Mouse (Mus musculus): ENCODE results near the gene Pycr2.
"Not testable (repeated sequence)": the region's sequence is repeated elsewhere in the genome, so short reads cannot be mapped to it uniquely, and the experiment has no call there.

Pycr2 gene

DNA sequence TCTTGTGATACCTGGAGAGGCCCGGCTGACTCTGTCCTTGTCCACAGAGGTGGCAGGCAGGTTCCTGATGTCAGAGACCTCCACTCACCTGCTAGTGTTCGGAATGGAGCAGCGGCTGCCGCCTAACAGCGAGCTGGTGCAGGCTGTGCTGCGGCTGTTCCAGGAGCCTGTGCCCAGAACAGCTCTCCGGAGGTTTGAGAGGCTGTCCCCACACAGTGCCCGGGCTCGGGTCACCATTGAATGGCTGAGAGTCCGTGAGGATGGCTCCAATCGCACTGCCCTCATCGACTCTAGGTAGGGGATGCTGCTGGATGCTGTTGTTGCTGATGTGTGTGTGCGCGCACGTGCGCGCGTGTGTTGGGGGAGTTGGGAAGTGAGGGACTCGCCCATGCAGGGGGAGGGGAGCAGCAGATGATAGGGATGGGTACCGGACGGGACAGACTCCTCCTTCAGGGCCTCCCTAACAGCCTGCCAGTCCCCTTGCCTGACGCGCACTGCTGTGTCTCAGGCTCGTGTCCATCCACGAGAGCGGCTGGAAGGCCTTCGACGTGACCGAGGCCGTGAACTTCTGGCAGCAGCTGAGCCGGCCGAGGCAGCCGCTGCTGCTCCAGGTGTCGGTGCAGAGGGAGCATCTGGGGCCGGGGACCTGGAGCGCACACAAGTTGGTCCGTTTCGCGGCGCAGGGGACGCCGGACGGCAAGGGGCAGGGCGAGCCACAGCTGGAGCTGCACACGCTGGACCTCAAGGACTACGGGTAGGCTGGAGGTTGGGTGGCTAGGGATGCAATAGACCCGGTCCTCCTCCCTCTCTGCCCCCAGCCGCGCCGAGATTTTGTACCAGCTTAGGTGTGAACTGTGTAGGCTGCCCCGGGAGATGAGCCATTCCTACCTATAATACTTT, 9.8 kb upstream of the Pycr2 start:
- in situ Hi-C loops (cut with MboI; ENCODE audit: low pct_unique_long_range_greater_than_20kb in 1 of 2, low sequenced_read_pairs in 2 of 2, unreplicated experiment in 1 of 2), result not testable (repeated sequence)

DNA sequence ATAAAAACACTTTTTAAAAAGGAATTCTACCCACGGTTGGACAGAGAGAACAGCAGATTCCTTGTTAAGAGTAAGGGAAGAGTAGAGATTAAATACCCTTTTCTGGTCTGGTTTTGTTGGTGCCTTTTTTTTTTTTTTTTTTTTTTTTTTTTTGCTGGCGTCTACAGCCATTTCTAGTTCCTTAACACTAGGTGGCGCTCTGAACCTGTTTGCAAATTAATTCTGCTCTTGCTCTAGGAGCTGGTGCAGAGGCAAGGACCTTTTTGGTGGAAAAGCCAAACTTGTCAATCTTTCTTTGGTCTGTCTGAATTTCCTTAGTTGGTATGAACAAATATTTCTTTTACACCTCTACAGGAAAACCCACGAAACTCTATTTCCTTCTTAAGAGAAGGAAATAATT, 3.0 kb upstream of the Pycr2 start:
- in situ Hi-C loops (cut with MboI; ENCODE audit: low pct_unique_long_range_greater_than_20kb in 1 of 2, low sequenced_read_pairs in 2 of 2, unreplicated experiment in 1 of 2), result loop anchor here in 1 of 2 experiments (5.0 kb wide), 1 partner anchor 76 kb away; no protein-coding TSS in a partner anchor

DNA sequence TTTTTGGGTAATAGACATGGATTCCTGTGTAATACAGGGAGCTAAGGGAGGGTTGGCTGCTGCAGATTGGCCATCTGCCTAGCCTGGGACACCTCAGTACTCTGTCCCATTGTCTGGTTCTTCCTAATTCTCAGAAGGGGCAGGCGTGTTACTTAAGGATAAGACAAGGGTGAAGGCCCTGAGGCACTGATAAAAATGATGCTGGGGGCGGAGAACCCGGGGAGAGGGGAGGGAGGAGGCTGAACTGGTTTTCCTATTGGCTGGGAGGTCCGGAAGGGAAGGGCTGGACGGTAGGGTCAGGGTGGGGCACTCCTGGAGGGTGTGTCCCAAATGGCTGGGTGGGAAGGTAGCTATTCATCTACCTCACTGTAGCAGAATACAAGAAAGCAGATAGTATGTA, 1.2 kb upstream of the Pycr2 start:
- in situ Hi-C loops (cut with MboI; ENCODE audit: low pct_unique_long_range_greater_than_20kb in 1 of 2, low sequenced_read_pairs in 2 of 2, unreplicated experiment in 1 of 2), result loop anchor here in 1 of 2 experiments (5.0 kb wide), 1 partner anchor 74 kb away; no protein-coding TSS in a partner anchor

DNA sequence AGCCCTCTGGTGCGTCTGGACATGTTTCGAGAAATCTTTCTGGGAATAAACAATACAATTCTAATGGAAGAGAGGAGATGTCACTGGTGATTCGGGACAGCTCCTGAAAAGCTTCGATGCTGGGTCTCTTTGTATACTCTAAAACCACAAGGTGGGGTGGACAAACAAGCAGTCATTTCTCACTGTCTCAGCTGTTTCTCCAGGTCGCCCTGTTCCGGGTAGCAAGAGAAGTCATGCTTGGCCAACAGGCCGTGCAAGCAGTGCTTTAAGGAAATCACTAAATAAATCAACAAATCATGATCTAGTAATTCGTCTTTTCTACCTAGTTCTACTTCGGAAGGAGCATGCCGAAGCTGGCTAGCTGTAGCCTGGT, 441 bp upstream of the Pycr2 start:
- in situ Hi-C loops (cut with MboI; ENCODE audit: low pct_unique_long_range_greater_than_20kb in 1 of 2, low sequenced_read_pairs in 2 of 2, unreplicated experiment in 1 of 2), result loop anchor here in 1 of 2 experiments (5.0 kb wide), 1 partner anchor 74 kb away; no protein-coding TSS in a partner anchor

DNA sequence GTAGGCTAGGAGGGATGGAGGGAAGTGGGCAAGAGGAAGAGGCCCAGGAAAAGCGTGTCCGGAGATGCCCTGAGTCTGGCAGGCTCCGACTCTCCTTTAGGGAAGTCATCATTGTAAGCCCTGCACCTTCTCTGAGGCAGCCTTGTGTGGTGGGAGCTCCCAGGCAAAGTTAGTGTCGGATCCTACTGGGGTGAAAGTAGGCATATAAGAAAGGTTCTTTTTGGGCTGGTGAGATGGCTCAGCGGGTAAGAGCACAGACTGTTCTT, 655 bp downstream of the Pycr2 start:
- in situ Hi-C loops (cut with MboI; ENCODE audit: low pct_unique_long_range_greater_than_20kb in 1 of 2, low sequenced_read_pairs in 2 of 2, unreplicated experiment in 1 of 2), result loop anchor here in 1 of 2 experiments (5.0 kb wide), 1 partner anchor 73 kb away; no protein-coding TSS in a partner anchor

DNA sequence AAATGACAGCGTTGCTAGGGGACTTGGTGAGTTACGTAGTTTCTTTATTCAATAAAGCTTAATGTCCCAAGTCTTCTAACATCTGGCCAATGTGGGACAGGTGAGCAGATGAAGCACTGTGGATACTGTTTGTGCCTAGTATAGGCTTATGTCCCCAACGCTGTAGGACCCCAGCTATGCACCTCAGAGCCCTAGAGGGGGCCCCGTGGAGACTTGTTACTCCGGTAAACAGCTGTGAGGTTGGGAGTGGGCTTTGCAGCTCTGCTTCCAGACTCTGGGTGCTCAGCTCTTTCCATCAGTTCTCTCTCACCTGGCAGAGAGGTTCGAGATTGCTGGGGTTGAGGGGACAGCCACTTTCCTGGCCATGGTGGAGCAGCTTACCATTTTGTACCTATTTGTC, 1.2 kb downstream of the Pycr2 start:
- in situ Hi-C loops (cut with MboI; ENCODE audit: low pct_unique_long_range_greater_than_20kb in 1 of 2, low sequenced_read_pairs in 2 of 2, unreplicated experiment in 1 of 2), result no loop called here

DNA sequence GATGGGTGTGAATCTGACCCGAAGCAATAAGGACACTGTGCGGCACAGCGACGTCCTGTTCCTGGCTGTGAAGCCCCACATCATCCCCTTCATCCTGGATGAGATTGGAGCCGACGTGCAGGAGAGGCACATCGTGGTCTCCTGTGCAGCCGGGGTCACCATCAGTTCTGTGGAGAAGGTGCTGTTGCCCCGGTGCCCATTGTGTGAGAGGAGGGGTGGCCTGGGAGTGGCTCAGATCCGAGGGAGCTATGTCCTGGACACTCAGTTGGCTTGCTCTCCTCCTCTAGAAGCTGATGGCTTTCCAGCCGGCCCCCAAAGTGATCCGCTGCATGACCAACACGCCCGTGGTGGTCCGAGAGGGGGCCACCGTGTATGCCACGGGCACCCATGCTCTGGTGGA, 1.8 kb downstream of the Pycr2 start:
- in situ Hi-C loops (cut with MboI; ENCODE audit: low pct_unique_long_range_greater_than_20kb in 1 of 2, low sequenced_read_pairs in 2 of 2, unreplicated experiment in 1 of 2), result no loop called here

DNA sequence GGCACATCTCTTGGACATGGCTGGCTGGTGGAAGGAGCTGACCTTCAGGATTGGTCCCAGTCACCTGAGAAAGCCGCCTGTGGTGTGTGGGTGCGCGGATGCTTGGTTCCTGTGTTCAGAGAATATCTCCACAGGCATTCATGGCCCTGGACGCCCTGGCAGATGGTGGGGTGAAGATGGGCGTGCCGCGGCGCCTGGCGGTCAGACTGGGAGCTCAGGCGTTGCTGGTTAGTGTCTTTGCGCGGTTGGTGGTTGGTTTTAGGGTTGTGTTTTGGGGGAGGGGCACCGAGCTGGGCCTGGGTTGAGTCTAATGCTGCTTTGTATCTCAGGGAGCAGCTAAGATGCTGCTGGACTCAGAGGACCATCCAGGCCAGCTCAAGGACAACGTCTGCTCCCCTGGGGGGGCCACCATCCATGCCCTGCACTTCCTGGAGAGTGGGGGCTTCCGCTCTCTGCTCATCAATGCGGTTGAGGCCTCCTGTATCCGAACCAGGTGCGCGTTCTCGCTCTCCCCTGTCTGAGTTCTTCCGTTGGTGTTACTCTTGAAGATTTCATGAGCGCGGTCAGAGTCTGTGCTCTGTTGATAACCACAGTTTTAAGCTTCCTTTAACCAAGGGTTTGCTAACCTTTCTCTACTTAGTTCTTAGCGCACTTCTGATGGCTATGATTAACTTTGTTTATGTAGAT, 2.5 kb downstream of the Pycr2 start:
- in situ Hi-C loops (cut with MboI; ENCODE audit: low pct_unique_long_range_greater_than_20kb in 1 of 2, low sequenced_read_pairs in 2 of 2, unreplicated experiment in 1 of 2), result no loop called here

DNA sequence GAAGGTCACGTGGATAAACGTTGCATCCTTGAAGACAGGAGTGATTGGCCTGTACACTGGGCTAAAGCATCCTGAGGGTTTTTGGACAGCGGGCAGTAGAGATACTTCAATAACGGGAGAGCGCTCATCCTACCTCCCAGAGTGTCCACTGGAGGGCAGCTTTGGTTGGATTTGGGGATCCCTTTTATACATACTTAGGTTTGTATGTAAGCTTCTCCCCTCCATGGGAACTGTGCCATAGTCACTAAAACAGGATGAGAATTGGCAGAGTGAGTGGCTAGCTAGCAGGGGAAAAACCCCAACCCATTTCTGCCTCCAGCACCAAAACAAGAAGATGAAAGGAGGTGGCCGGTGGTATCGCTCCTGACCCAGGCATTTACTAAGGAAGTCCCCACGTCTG, 7.0 kb downstream of the Pycr2 start:
- in situ Hi-C loops (cut with MboI; ENCODE audit: low pct_unique_long_range_greater_than_20kb in 1 of 2, low sequenced_read_pairs in 2 of 2, unreplicated experiment in 1 of 2), result no loop called here

DNA sequence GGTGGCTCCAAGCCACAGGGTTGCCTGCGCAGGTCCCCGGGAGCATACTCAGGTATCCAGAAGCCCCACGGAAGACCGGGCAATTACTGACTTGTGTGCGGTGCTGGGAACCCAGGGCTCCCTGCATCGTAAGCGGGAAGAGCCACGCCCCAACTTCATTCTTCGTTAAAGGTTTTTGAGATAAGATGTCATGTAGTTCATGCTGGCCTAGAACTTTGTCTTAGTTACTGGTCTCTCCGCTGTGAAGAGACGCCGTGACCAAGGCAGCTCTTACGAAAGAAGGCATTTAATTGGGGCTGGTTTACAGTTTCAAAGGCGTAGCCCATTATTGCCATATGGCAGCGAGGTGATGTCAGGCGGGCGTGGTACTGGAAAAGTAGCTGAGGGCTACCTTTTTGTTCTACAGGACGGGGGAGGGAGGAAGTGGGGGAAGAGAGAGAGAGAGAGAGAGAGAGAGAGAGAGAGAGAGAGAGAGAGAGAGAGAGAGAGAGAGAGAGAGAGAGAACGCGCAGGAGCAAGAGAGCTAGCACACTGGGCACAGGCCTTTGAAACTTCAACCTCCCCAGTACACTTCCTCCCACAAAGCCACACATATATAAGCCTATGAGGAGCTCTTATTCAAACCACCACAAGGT, 7.7 kb downstream of the Pycr2 start:
- in situ Hi-C loops (cut with MboI; ENCODE audit: low pct_unique_long_range_greater_than_20kb in 1 of 2, low sequenced_read_pairs in 2 of 2, unreplicated experiment in 1 of 2), result no loop called here

DNA sequence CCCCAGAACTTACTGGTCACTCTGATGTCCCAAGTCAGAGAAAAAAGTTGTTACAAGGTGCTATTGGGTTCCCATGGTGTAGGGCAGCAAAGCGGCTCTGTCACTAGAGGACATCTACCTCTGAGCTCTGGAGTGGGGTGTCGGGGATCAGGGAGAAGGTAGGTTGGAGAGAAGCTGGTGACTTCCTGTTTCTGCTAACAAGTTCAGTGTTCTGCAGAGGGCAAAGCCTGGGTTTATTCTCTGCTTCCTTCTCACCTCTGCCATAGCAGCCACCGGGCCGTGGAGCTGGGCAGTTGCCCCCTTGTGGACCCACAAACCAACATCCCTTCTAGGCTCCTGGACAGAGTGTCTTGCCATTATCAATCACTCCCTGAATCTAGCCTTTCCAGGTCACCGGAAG, 8.7 kb downstream of the Pycr2 start:
- in situ Hi-C loops (cut with MboI; ENCODE audit: low pct_unique_long_range_greater_than_20kb in 1 of 2, low sequenced_read_pairs in 2 of 2, unreplicated experiment in 1 of 2), result no loop called here

DNA sequence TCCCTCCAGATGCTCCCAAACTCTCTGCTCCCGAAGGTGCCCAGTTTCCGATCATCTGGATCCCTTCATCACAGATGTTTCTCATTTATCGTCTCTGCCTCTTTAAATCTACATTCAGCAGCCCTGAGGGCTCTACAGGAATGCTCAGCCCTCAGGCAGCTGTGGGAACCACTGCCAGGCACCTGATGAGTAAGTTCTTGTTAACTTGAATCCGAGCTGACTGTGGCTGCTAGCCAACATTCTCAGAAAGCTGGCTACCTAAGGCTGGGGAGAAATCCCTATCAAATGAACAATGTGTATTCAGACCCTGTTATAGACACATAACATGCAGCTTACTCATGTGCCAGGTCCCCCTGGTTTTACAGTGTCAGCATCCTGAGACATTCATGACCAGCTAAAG, 9.7 kb downstream of the Pycr2 start:
- in situ Hi-C loops (cut with MboI; ENCODE audit: low pct_unique_long_range_greater_than_20kb in 1 of 2, low sequenced_read_pairs in 2 of 2, unreplicated experiment in 1 of 2), result no loop called here

DNA sequence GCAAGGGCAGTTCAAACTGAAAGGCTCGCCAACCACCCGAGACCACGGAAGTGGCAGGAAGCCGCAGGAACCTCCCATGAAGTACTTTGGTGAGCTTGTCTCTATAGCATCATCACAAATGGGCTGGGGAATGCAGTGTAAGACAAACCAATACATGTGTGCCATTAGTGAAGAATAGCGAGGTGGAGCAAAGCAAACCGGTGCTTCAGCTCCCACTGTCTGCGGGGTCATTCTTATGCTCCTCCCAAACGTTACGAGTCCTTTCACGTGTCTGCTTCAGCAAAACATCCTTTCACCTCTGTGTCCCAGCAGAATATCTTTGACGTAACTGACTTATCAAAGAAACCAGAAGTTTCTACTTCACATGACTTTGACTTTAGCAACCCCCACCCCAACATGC, 12.3 kb downstream of the Pycr2 start:
- in situ Hi-C loops (cut with MboI; ENCODE audit: low pct_unique_long_range_greater_than_20kb in 1 of 2, low sequenced_read_pairs in 2 of 2, unreplicated experiment in 1 of 2), result no loop called here

DNA sequence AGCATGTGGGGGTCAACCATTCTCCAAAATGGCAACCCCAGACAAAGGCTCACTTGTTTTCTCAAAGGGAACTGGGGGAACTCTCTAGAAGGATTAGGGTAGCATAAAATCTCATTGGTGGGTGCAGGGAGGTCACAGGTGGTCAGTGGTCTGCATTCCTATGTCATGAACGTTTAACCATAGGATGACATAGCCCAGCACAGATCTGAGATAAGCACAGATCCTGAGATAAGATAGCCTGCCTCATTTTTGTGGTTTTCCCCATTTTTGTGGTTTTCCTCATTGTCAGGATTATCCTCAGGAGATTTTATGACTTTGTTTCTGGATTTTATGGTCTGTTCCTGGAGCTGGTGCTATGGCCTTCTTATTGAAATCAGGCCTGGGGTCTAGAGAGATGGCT, 13.0 kb downstream of the Pycr2 start:
- in situ Hi-C loops (cut with MboI; ENCODE audit: low pct_unique_long_range_greater_than_20kb in 1 of 2, low sequenced_read_pairs in 2 of 2, unreplicated experiment in 1 of 2), result no loop called here

DNA sequence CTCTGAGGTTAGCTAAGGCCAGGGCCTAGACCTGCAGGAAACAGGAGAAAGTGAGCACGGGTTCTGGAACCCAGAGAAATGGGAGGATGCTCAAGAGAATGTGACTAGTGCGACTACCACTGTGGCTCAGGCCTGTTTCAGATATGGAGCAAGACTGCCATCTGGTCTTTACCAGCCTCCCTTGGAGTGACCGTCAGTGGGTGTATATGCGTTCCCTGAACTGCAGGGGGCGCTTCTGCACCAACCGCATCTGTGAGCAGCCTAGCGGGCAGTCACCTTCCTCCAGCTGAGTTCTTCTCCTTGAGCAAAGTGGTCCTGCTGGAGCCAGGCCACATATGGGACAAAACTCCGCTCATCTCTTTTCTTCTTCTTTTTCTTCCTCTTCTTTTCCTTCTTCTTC, 15.6 kb downstream of the Pycr2 start:
- in situ Hi-C loops (cut with MboI; ENCODE audit: low pct_unique_long_range_greater_than_20kb in 1 of 2, low sequenced_read_pairs in 2 of 2, unreplicated experiment in 1 of 2), result loop anchor here (5.0 kb wide), 2 partner anchors 32 to 53 kb away; no protein-coding TSS in a partner anchor

DNA sequence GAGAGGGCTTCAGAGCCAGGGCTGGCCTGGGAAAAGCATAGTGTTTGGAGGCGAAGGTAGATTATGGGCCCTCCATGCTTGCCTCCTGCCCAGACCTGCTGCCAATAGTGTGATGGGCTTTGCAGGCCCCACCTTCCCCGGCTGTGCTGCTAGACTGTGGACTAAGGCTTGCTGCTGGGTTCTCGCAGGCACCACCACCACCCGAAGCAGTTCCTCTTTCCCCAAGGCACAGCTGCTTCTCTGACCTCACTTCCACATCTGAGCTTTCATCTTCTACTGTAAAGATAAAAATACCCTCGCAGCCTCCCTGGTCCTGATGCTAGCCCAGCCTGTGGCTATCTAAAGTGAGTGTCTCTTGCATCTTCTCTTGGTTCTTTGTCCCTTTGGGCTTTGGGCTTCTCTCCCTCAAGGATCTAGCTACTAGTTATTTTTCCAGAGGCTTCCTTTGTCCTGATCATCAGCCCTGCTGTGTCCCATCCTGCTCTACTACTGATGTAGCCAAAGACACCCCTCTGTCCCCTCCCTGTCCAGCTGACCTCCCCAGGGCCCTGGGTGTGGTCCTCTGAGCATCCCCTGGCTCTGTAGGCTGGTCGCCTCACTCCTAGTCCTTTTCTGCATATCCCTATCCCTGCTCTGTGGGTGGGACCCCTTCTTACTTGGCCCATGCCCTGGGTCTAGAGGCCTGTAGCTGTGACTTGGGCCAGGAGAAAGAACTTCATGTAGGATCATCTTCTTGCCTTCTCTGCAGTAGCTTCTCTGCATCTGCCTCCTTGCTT, 18.4 kb downstream of the Pycr2 start:
- in situ Hi-C loops (cut with MboI; ENCODE audit: low pct_unique_long_range_greater_than_20kb in 1 of 2, low sequenced_read_pairs in 2 of 2, unreplicated experiment in 1 of 2), result loop anchor here (5.0 kb wide), 2 partner anchors 35 to 50 kb away; no protein-coding TSS in a partner anchor

DNA sequence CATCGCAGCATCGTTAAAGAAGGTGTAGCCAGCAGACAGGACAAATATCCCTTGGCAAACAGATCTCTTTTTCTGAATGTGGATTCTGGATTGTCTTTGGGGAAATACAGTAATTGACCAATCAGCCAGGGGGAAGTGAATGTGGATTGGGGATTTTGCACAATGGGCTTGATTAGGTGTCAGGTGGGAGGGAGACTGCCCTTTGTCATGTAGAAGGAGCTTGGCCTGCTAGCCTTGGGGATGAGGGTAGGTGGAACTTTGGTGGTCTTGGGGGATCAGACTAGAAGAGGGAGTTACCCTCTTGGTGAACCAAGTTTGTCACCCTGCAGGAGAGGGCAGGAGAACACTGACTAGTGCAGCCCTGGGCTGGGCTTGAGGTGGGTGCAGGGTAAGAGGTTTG, 20.6 kb downstream of the Pycr2 start:
- in situ Hi-C loops (cut with MboI; ENCODE audit: low pct_unique_long_range_greater_than_20kb in 1 of 2, low sequenced_read_pairs in 2 of 2, unreplicated experiment in 1 of 2), result loop anchor here (5.0 kb wide), 2 partner anchors 37 to 48 kb away; no protein-coding TSS in a partner anchor

DNA sequence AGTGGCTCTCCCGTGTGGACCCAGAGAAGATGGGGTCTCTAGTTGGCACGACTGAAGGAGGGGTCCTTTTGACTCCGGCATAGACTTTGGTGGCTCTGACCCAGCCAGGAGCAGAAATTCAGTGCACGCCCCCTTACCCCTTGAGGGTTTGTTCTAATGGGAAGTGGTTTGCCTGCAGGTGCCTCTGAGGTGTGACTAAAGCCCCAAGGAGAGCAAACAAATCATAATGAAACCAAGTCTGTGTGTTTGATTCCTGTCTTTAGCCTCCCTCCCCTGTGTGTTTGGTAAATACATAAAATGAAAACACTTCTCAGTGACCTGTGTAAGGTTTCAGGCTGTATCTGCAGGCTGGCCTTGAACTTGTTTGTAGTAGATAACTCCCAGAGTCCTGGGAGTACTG, 22.2 kb downstream of the Pycr2 start:
- in situ Hi-C loops (cut with MboI; ENCODE audit: low pct_unique_long_range_greater_than_20kb in 1 of 2, low sequenced_read_pairs in 2 of 2, unreplicated experiment in 1 of 2), result no loop called here

DNA sequence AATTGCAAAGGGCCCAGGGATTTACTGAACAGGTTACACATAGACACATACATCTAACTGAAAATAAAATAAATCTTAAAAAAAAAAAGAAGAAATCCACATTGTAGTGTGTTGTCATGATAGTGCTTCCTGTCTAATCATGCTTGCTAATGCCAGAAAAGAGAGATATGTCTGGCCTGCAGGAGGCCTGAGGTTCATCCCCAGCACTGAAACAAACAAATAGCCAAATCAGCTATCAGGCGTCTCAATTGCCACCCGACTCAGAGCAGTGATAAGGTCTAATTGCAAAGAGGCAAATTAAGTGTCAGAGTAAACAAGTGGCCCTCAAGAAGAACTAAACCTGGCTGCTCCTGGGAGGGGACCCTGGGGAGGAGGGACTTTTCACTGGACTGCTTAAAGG, 25.5 kb downstream of the Pycr2 start:
- in situ Hi-C loops (cut with MboI; ENCODE audit: low pct_unique_long_range_greater_than_20kb in 1 of 2, low sequenced_read_pairs in 2 of 2, unreplicated experiment in 1 of 2), result no loop called here
